Comparison of ENCODE assay signal across 7 mouse cellular contexts in genomic region chr10:119239969-119240721, GRCm38 (mm10). TPM values are rescaled to one million over a fixed set of nuclear protein-coding genes. Genes with fewer than 3 reads are reported as not detected.
DNase-seq lines count a peak whose midpoint lies in the region; ATAC-seq lines count a peak whose summit lies in the region.

Cand1 (minus strand) TSS chr10:119240055.

- H3K9me3 ChIP-seq in intestine, embryonic 16.5 days (ENCODE audit: control insufficient read depth, low read length): no peaks in the 10 kb centered on the region
- no peaks in the 10 kb centered on the region for H3K9me3 ChIP-seq in midbrain, embryonic 11.5 days (ENCODE audit: control insufficient read depth, low read length)

- H3K9ac ChIP-seq in intestine, embryonic 16.5 days (ENCODE audit: low read depth, low read length): peak within 1 kb of the TSS; percentile 99
- peak within 1 kb of the TSS; percentile 92 for H3K9ac ChIP-seq in midbrain, embryonic 11.5 days (ENCODE audit: low read length)

- ATAC-seq in intestine, embryonic 16.5 days: peak; percentile 98
- peak; percentile 97 for ATAC-seq in midbrain, embryonic 11.5 days (ENCODE audit: low FRiP score)

- peaks cover 10% of the 10 kb centered on the region for H3K4me1 ChIP-seq in intestine, embryonic 16.5 days (ENCODE audit: control insufficient read depth, insufficient read depth, low read length)
- H3K4me1 ChIP-seq in midbrain, embryonic 11.5 days (ENCODE audit: control insufficient read depth, insufficient read depth, low read length): peaks cover 10% of the 10 kb centered on the region

- peaks cover 2% of the 10 kb centered on the region for H3K36me3 ChIP-seq in intestine, embryonic 16.5 days (ENCODE audit: control insufficient read depth, insufficient read depth, low read length)
- peaks cover 2% of the 10 kb centered on the region; the same call in 1 of the 2 replicates for H3K36me3 ChIP-seq in midbrain, embryonic 11.5 days (ENCODE audit: control insufficient read depth, insufficient read depth, low read length)

- peak within 1 kb of the TSS; percentile 99 for H3K4me3 ChIP-seq in intestine, embryonic 16.5 days (ENCODE audit: low read length)
- H3K4me3 ChIP-seq in midbrain, embryonic 11.5 days (ENCODE audit: low read depth, low read length): peak within 1 kb of the TSS; percentile 92

- DNase-seq in adrenal gland, adult 8-10 months: peak; percentile 99
- DNase-seq in embryo, embryonic 9.5 days (ENCODE audit: extremely low spot score): peak; percentile 98
- DNase-seq in gastrocnemius, postnatal 4 days (ENCODE audit: low spot score in 2 of 2): peak; percentile 99
- DNase-seq in left cerebral cortex, postnatal 36 days (ENCODE audit: low spot score in 2 of 2): peak; percentile 100
- DNase-seq in midbrain, embryonic 11.5 days (ENCODE audit: low spot score, missing footprints): peak; percentile 100
- DNase-seq in skeletal muscle tissue, adult 2 months (ENCODE audit: low read depth, low spot score): peak; percentile 99

- WGBS in intestine, embryonic 16.5 days: under 1% methylated on average over 67 of the region's 67 CpGs
- WGBS in midbrain, embryonic 11.5 days: under 1% methylated on average over 63 of the region's 67 CpGs

- peak within 1 kb of the TSS; percentile 98 for H3K27ac ChIP-seq in intestine, embryonic 16.5 days (ENCODE audit: low read length)
- H3K27ac ChIP-seq in midbrain, embryonic 11.5 days (ENCODE audit: low read depth, low read length): peak within 1 kb of the TSS; percentile 92

- no peaks in the 10 kb centered on the region for H3K27me3 ChIP-seq in intestine, embryonic 16.5 days (replicated peaks; ENCODE audit: control insufficient read depth, insufficient read depth, low read length)
- no peaks in the 10 kb centered on the region for H3K27me3 ChIP-seq in midbrain, embryonic 11.5 days (ENCODE audit: control insufficient read depth, insufficient read depth, low read length)

- peak within 1 kb of the TSS; percentile 81 for H3K4me2 ChIP-seq in intestine, embryonic 16.5 days (ENCODE audit: low read depth, low read length)
- H3K4me2 ChIP-seq in midbrain, embryonic 11.5 days: peak within 1 kb of the TSS; percentile 66

- intact Hi-C loops in left cerebral cortex, postnatal 36 days (cut with DNase I): no loop called here

RNA-seq across cellular contexts. Expression of gene Cand1, which starts in this region (rescaled TPM):
- 100 to 1,000 TPM; 104 to 119 (median 110) TPM for total RNA-seq in adrenal gland, adult 8-10 months (2022)
- total RNA-seq in gastrocnemius, postnatal 4 days (2021): 10 to 100 TPM; 73.5 to 80.6 TPM
- 29.2 and 33.0 TPM in 2 replicates for polyA plus RNA-seq in intestine, embryonic 16.5 days (2015; fragmentation: Nextera tagmentation; extraction: Ambion mirVana)
- 100 to 1,000 TPM; 147 TPM for total RNA-seq in left cerebral cortex, postnatal 36 days (2021)
- polyA plus RNA-seq in midbrain, embryonic 11.5 days (2014; fragmentation: Nextera tagmentation; extraction: Ambion mirVana): 115 and 123 TPM in 2 replicates

Comparison
In these comparisons a context has a peak if more than half of its experiments do, and no peak if none do; other contexts are left out.
1. Peak in every context shown above with its lines: DNase-seq, ATAC-seq, H3K4me3 ChIP-seq and H3K27ac ChIP-seq.